Mouse (Mus musculus) Patski (cell line): ENCODE results near the gene Klf9. TPM values are rescaled to one million over a fixed set of nuclear protein-coding genes. Genes with fewer than 3 reads are reported as not detected.

Source experiments
- ATAC-seq: fragments of 100-300 bp; one replicate; pipeline ENCODE4 v1.8.0; 2021
- CTCF ChIA-PET: fragments of 350-600 bp; sonication (Branson Sonifier 250); formaldehyde crosslinking; loops from one replicate; lab custom pipeline; 2022; ENCODE audit warnings: inconsistent platforms; lab: Charles Lee
- POLR2A ChIA-PET: fragments of 350-600 bp; sonication (Branson Sonifier 250); formaldehyde crosslinking; loops from one replicate; lab custom pipeline; 2022; ENCODE audit warnings: antibody characterized with exemption, inconsistent platforms; lab: Charles Lee
- DNase-seq: peaks from one replicate; pipeline ENCODE4 v3.0.0-alpha.2; 2011; ENCODE audit warnings: low read depth, low spot score
- H3K27me3 ChIP-seq: fragments of 371-371 bp; one replicate; pipeline ENCODE4 v1.5.1; 2021
- CTCF ChIP-seq: fragments of 100-300 bp; IDR thresholded peaks from one replicate; pipeline ENCODE4 v1.5.1; 2021
- in situ Hi-C: fragments of 300-500 bp; cut with MboI; formaldehyde crosslinking; loops from 3 replicates; pipeline ENCODE4 v1.11.1; 2018; ENCODE audit warnings: low pct_unique_long_range_greater_than_20kb, mixed read lengths
- polyA plus RNA-seq: library from polyadenylated mRNA; unstranded; gene quantifications from one replicate; pipeline ENCODE4 v1.2.3, GENCODE M21; 2021

The Klf9 gene
- polyA plus RNA-seq, 1 experiment from 2014 or later: 33.8 TPM

DNA sequence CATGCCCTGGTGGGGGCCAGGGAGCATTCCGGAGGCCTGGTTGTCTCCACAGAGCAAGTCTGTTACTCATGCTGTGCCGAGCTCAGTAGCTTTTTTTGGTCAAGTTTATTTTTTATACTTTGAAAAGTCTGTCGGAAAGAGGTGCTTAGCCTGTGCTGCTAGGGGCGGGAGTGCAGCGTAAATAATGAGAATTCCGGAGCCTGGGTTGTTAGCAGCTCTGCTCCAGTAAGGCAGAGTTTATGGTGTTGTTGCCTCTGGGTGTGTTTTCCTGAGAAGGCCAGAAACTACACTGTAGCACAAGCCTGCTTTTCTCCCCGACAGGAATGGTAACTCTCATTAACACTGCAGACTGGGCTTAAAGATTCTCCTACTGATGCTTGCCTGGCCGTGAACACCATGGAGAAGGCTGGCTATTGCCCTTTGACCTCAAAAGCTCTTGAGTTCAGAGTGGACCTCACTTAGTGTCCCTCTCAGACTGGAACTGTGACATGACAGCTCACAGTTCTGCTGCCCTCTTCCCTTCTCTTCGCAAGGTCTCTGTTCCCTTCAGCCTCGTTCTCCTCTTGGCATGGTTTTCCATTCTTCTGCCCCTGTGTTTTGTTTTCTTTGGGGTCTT lies 18.9 kb downstream of the Klf9 start:
- ChIA-PET CTCF (interaction anchor here (0.8 to 2.1 kb wide), 3 partner anchors 8 to 145 kb away, joined by 3 to 5 read pairs (median 3); no protein-coding TSS in a partner anchor), POLR2A (interaction anchor here (0.8 to 1.5 kb wide), 2 partner anchors 9 to 11 kb away, joined by 3 read pairs; no protein-coding TSS in a partner anchor)
- TF ChIP-seq CTCF: no peak
- in situ Hi-C loops: no loop called here
- H3K27me3 ChIP-seq: no peaks in the 10 kb centered on the region
- DNase-seq (no peak), ATAC-seq (no peak)

DNA sequence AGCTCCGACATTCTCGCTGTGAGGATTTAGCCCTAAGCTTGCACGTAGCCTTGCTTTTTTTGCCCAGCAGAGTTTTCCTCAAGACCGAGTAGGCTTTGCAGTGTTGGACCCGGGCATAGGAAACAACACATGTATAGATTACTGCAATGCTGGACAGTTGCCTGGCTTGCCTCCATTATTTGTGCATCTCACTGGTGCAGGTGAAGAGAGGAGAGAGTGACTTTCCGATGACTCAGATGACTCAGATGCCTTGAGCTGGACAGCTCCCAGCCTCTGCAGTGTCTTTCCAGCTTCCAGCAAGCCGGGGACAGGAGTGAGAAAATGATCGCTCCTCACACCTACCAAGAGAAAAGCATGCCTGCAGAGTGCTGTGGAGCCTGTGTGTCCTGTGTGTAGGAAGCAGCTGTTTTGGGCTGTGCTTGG lies 21.4 kb downstream of the Klf9 start:
- ChIA-PET CTCF (interaction anchor here (1.4 to 1.8 kb wide), 3 partner anchors 11 to 247 kb away, joined by 3 to 5 read pairs (median 5); no protein-coding TSS in a partner anchor), POLR2A (interaction anchor here (0.8 kb wide), 1 partner anchor 12 kb away, joined by 3 read pairs; no protein-coding TSS in a partner anchor)
- no peaks in the 10 kb centered on the region for H3K27me3 ChIP-seq
- ATAC-seq: no peak
- no peak for TF ChIP-seq CTCF
- DNase-seq: no peak
- in situ Hi-C loops: no loop called here

DNA sequence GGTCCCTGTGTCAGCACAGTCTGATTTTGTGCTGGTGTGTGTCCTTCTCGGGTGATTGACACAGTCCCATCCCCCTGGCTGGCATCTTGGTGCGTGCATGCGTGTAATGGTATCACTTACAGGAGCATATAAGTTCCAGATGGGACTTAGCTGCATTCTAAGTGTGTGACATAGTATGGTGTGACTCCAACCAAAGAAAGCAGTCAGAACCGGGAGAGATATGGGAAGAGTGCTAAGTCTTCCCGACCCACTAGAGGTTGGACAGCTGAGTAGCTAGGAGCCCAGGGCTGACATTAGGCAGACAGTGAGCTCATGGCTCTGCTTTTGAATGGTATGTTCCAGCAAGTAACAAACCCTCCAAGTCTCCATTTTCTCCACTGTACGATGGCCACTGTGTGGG lies 21.9 kb downstream of the Klf9 start:
- ATAC-seq (no peak), DNase-seq (no peak)
- CTCF ChIA-PET: interaction anchor here (1.4 to 1.8 kb wide), 3 partner anchors 11 to 247 kb away, joined by 3 to 5 read pairs (median 5); no protein-coding TSS in a partner anchor
- no peak for TF ChIP-seq CTCF
- POLR2A ChIA-PET: no interaction called here
- in situ Hi-C loops: no loop called here
- H3K27me3 ChIP-seq: no peaks in the 10 kb centered on the region

DNA sequence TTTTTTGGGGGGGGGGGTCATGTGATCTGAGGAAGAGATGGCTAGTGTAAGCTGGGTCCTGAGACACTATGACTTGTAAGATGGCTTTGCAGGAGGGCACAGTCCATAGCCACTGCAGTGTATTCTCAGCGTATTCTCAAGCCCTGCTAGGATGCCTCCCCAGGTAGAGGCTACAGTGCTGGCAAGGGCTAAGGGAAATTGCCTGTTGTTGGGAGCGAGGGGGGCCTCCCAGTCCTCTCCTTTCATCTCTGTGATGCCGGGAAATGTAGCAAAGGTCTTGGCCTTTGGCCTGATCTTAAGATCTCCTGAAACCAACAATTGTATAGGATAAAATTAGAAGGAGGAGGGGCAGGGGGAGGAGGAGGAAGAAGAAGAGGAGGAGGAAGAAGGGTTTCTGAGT lies 22.3 kb downstream of the Klf9 start:
- TF ChIP-seq CTCF: no peak
- POLR2A ChIA-PET: no interaction called here
- CTCF ChIA-PET: interaction anchor here (1.8 kb wide), 2 partner anchors 12 to 20 kb away, joined by 5 read pairs; no protein-coding TSS in a partner anchor

DNA sequence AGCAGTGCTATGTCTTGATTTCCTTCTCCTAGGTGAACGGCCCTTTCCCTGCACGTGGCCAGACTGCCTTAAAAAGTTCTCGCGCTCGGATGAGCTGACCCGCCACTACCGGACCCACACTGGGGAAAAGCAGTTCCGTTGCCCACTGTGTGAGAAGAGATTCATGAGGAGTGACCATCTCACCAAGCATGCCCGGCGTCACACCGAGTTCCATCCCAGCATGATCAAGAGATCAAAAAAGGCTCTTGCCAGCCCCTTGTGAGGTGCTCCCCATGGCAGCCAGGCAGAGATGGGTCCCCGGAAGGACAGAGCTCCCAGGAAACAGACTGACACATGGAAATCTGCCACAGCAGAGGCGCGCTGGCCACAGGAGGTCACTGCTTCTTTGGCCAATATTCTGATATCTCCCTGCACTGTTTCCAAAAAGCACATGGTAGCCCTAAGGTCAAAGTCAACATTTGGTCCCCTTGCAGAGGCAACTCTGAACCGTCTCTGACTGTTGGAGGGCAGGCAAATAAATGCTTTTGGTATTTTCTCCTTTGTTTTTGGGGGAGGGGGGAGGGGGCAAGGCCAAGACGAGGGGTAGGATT lies 23.7 kb downstream of the Klf9 start:
- no peak for TF ChIP-seq CTCF
- no peaks in the 10 kb centered on the region for H3K27me3 ChIP-seq
- ChIA-PET POLR2A (no interaction called here), CTCF (no interaction called here)
- in situ Hi-C loops: no loop called here
- DNase-seq: no peak
- no peak for ATAC-seq

More for the DNA sequence above, 22.3 kb downstream of the Klf9 start:
- in situ Hi-C loops: no loop called here
- ATAC-seq: no peak
- DNase-seq: no peak
- H3K27me3 ChIP-seq: no peaks in the 10 kb centered on the region

DNA sequence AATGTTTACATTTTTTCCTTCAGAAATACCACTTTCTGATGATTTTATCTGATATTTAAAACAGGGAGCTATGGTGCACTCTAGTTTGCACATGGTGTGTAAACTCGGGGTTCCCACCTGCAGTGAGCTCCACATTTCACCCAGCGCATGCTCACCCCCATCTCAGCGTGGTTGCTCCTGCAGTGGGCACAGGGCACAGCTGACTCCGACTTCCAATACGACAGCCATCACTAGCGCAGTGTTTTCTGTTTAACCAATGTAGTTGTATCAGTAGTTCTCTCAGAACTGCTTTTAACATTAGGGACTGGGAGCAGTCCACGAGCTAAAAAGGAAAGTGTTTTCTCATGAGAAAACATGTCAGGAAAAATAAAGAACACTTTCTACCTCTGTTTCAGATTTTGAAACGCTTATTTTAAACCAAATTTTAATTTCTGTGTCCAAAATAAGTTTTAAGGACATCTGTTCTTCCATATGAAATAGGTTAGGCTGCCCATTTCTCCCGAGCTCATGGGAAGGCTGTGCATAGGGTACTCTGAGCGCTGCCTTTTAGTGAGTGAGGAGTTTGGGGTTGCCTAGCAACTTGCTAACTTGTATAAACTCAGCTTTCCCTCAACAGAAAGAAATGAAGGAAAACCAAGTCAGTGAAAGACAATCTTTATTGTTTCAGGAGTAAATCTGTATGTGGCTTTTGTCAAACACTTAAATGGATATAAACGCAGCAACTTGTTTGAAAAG lies 25.7 kb downstream of the Klf9 start:
- no peak for DNase-seq
- TF ChIP-seq CTCF: no peak
- in situ Hi-C loops: no loop called here
- H3K27me3 ChIP-seq: no peaks in the 10 kb centered on the region
- no peak for ATAC-seq
- ChIA-PET POLR2A (interaction anchor here (1.2 kb wide), 1 partner anchor 9 kb away, joined by 4 read pairs; no protein-coding TSS in a partner anchor), CTCF (interaction anchor here (1.3 to 2.0 kb wide), 2 partner anchors 10 to 13 kb away, joined by 3 to 8 read pairs; no protein-coding TSS in a partner anchor)

DNA sequence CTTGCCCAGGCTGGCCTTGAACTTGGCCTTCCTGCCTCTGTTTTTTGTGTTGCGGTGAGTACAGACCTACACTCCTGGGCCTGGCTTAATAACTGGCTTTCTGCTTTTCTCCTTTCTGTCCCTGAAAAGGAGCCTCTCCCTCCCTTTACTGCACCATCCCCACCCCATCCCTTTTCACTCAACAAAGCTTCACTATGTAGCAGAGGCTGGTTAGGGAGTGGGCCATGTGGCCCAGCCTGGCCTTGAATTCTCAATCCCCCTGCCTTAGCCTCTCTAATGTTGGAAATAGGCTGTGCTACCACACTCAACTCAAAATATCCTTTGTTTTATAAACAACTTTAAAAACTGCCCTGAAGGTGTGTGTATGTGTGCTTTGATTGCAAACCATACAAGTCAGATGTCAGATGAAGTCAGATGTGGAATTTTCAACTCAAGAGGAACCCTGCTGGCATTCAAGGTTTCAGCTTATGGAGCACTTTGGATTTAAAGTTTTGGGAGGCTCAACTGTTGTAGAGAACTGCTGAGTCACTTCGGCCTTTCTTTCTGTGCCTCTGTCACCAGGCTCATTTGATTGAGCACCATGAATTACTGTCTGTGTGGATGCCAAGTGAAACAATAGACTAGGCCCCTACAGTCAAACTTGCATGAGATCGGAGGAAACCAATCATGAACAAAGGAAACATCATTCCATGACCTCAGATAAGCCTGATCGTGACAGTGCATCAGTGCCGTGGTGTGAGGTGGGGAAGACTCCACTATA lies 28.1 kb downstream of the Klf9 start:
- no peak for TF ChIP-seq CTCF
- POLR2A ChIA-PET: interaction anchor here (0.7 kb wide), 1 partner anchor 238 kb away, joined by 4 read pairs; no protein-coding TSS in a partner anchor
- CTCF ChIA-PET: interaction anchor here (1.6 kb wide), 1 partner anchor 10 kb away, joined by 3 read pairs; no protein-coding TSS in a partner anchor
- in situ Hi-C loops: no loop called here
- peak; percentile 24 for DNase-seq
- no peaks in the 10 kb centered on the region for H3K27me3 ChIP-seq
- ATAC-seq: peak; percentile 17

DNA sequence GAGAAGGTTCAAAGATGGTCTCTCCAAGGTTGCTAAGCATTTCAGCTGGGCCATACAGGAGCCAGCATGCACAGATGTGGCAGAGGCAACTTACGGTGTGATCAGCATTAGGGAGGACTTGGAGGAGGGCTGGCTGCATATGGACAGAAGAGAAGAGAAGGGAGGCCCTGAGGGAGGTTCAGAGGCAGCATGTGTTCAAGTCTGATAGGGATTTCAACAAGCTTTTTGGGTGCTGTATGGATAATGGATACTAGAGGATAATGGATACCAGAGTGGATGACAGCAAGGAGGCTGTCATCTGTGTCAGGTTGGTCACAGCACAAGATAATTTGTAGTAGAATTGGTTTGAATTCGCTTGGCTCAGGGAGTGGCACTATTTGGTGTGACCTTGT lies 28.6 kb downstream of the Klf9 start:
- ATAC-seq (no peak), DNase-seq (no peak)
- in situ Hi-C loops: no loop called here

DNA sequence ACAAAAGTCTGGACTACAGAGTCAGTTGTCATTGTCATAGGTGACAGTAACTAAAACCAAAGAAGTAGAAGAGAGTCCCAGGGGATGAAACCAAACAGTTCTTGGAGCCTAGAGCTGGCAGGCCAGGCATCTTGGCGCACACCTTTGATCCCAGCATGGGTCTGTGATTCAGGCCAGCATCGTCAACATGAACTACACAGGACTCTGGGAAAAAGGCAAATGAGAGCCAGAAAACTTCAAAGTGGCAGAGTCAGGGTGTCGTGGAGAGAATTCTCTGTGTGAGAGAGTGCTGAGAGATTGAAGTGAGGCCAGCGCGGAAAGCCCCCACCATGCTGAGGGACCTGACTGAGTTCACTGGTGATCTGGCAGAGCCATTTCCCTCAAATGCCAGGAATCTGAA lies 29.4 kb downstream of the Klf9 start:
- no peak for TF ChIP-seq CTCF
- CTCF ChIA-PET: no interaction called here
- H3K27me3 ChIP-seq: no peaks in the 10 kb centered on the region
- in situ Hi-C loops: no loop called here
- no peak for DNase-seq
- no peak for ATAC-seq
- POLR2A ChIA-PET: no interaction called here

More for the DNA sequence above, 28.6 kb downstream of the Klf9 start:
- no peaks in the 10 kb centered on the region for H3K27me3 ChIP-seq
- ChIA-PET CTCF (no interaction called here), POLR2A (no interaction called here)
- TF ChIP-seq CTCF: no peak

DNA sequence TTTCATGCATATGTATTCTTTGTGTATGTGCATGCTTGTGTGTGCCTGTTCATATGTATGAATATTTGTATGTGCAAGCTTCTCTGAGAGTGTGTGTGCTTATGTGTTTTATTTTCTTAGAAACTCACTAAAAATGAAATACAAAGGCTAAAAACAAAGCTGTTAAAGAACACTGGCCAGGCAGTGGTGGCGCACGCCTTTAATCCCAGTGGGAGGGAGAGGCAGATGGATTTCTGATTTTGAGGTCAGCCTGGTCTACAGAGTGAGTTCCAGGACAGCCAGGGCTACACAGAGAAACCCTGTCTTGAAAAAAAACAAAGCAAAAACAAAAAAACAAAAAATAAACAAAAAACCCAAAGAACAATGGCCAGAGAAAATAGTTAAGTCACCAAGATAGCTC lies 30.1 kb downstream of the Klf9 start:
- H3K27me3 ChIP-seq: no peaks in the 10 kb centered on the region
- ChIA-PET CTCF (interaction anchor here (1.6 to 2.2 kb wide), 2 partner anchors 12 to 20 kb away, joined by 3 to 5 read pairs; no protein-coding TSS in a partner anchor), POLR2A (no interaction called here)
- TF ChIP-seq CTCF: no peak
- no peak for DNase-seq
- in situ Hi-C loops: no loop called here
- ATAC-seq: no peak
